Mouse (Mus musculus) limb, embryonic 15.5 days (tissue): ENCODE results near the gene Sirt4. TPM values are rescaled to one million over a fixed set of nuclear protein-coding genes. Genes with fewer than 3 reads are reported as not detected.
"Not testable (repeated sequence)": the region's sequence is repeated elsewhere in the genome, so short reads cannot be mapped to it uniquely, and the experiment has no call there.

Experiments
- ATAC-seq: fragments of 200-750 bp; cut with Nextera tagmentation; 2 replicates; pipeline ENCODE4 v1.8.0; 2017; ENCODE audit warnings: low read depth, moderate TSS enrichment; ENCODE audit not compliant: insufficient number of reproducible peaks, low FRiP score, low TSS enrichment
- H3K27ac ChIP-seq: fragments of 300-500 bp; sonication (generic); 2 replicates; pipeline ENCODE4 v1.5.1; 2015; ENCODE audit warnings: moderate library complexity, mild to moderate bottlenecking, inconsistent platforms
- H3K27me3 ChIP-seq: fragments of 300-500 bp; sonication (generic); 2 replicates; pipeline ENCODE4 v1.6.1; 2015; ENCODE audit warnings: inconsistent platforms
- H3K36me3 ChIP-seq: fragments of 300-500 bp; sonication (generic); 2 replicates; pipeline ENCODE4 v1.6.1; 2015; ENCODE audit warnings: inconsistent platforms
- H3K4me1 ChIP-seq: fragments of 300-500 bp; sonication (generic); 2 replicates; pipeline ENCODE4 v1.6.1; 2015; ENCODE audit warnings: inconsistent platforms
- H3K4me2 ChIP-seq: fragments of 300-500 bp; sonication (generic); 2 replicates; pipeline ENCODE4 v1.6.1; 2015; ENCODE audit warnings: mild to moderate bottlenecking, inconsistent platforms
- H3K4me3 ChIP-seq: fragments of 300-500 bp; sonication (generic); 2 replicates; pipeline ENCODE4 v1.5.1; 2015; ENCODE audit warnings: mild to moderate bottlenecking, inconsistent platforms
- H3K9ac ChIP-seq: fragments of 300-500 bp; sonication (generic); 2 replicates; pipeline ENCODE4 v1.6.1; 2015; ENCODE audit warnings: inconsistent platforms
- H3K9me3 ChIP-seq: fragments of 300-500 bp; sonication (generic); 2 replicates; pipeline ENCODE4 v1.6.1; 2016; ENCODE audit warnings: inconsistent platforms
- WGBS: fragments of 180-500 bp; shearing (Covaris S2); methylation state at CpG from one replicate; pipeline ENCODE4 v1.1.7; 2015; 5-methylcytosine and 5-hydroxymethylcytosine counted together
- polyA plus RNA-seq: library from polyadenylated mRNA; unstranded; fragments of >200 nt; fragmentation: Nextera tagmentation; extraction: Ambion mirVana; gene quantifications from 2 replicates; pipeline ENCODE4 v1.2.1, GENCODE M21; 2015

Sirt4 gene
- polyA plus RNA-seq, 1 experiment from 2014 or later = 26.5 TPM

DNA sequence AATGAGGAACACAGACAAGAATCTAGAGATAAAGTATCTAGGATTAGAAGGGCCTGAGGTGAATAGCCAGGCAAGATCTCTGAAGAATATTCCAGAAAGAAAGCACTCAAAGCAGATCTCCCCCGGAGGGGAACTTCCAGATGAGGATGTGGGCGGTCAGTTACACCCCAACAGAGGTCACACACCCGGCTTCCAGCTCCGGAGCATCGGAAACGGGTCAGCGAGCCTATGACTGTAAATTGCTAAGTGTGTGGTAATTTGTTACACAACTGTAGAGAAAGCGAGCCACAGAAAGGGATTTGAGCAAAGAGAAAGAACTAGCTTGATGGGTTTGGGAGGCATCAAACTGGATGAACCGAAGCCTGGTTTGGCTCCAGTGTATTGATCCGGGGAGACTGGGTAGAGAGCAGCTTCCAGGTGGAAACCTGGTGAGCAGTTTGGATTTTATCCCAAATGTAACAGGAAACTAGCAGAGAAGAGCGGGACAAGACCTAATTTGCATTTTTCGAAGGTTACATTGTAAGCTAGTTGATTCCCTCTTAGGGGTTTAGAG, 15.9 kb upstream of the Sirt4 start:
- Histone ChIP-seq H3K9me3 (no peaks in the 10 kb centered on the region), H3K27me3 (no peaks in the 10 kb centered on the region), H3K27ac (no peak overlapping the region), H3K4me3 (no peak overlapping the region), H3K4me2 (no peak overlapping the region), H3K36me3 (no peaks in the 10 kb centered on the region), H3K4me1 (0 out of 2 replicates have a peak, but pooled peaks cover 4% of the 10 kb centered on the region), H3K9ac (no peak overlapping the region)
- ATAC-seq = no peak
- 71% methylated on average over 12 of the region's 12 CpGs for WGBS

DNA sequence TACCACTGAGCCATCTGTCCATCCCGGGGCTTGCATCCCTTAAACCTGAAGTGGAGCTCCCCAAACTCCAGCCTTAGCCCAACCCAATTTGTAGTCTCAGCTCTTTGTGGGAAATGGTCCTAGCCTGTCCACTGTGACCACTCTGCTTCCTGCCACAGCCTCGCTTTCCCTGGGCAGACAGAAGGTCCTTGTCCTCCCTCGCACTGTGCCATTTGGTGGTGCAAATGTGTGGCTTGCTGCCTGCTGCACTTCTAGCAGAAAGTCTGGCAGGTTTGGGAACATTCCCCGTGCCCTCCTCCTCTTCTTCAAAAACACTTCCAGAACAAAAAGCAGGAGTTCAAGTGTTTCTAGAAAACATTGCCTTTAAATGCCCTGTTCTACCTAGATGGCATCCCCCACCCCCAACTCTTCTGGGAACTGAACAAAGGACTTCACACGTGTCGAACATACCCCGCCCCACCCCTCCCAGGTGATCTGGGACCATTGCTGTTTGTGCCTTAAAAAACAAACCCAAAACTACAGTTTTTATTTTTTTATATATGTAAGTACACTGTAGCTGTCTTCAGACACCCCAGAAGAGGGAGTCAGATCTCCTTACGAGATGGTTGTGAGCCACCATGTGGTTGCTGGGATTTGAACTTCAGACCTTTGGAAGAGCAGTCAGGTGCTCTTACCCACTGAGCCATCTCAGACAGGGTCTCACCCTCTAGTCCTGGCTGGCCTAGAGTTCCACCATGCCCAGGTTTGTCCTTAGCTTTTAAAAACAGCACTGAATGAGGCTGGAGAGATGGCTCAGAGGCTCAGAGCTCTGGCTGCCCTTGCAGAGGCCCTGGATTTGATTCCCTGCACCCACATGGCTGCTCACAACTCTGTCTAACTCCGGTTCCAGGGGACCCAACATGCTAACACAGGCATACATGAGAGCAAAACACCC, 14.0 kb upstream of the Sirt4 start:
- Histone ChIP-seq H3K27me3 (no peaks in the 10 kb centered on the region), H3K9ac (no peak overlapping the region), H3K4me1 (peaks cover 14% of the 10 kb centered on the region), H3K36me3 (no peaks in the 10 kb centered on the region), H3K27ac (peak overlapping the region; percentile 27), H3K4me3 (no peak overlapping the region), H3K4me2 (no peak overlapping the region), H3K9me3 (no peaks in the 10 kb centered on the region)
- no peak for ATAC-seq
- WGBS = 44% methylated on average over 9 of the region's 9 CpGs

DNA sequence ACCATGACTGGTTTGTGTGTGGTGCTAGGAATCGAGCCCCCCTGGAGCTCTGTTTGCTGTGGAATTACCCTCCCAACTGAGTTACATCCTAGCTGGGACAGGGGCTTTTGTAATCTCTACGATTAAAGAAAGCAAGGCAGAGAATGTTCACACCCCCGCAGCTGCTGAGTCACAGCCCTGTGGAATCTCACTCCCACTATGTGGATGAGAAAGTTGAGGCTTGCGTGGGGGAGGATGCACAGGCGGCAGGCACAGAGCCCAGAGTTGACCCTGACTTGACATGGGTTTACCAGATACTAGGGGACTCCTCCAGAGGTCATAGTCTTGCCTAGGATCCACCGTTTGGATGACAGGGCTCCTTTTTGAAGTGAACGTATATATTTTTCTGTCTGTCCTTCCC, 12.5 kb upstream of the Sirt4 start:
- peaks cover 22% of the 10 kb centered on the region for H3K4me1 ChIP-seq
- H3K9me3 ChIP-seq = no peaks in the 10 kb centered on the region
- H3K9ac ChIP-seq = no peak overlapping the region
- WGBS = 74% methylated on average over 7 of the region's 7 CpGs
- no peak overlapping the region for H3K27ac ChIP-seq
- H3K27me3 ChIP-seq = no peaks in the 10 kb centered on the region
- H3K36me3 ChIP-seq = no peaks in the 10 kb centered on the region
- no peak overlapping the region for H3K4me3 ChIP-seq
- no peak overlapping the region for H3K4me2 ChIP-seq
- ATAC-seq = no peak

DNA sequence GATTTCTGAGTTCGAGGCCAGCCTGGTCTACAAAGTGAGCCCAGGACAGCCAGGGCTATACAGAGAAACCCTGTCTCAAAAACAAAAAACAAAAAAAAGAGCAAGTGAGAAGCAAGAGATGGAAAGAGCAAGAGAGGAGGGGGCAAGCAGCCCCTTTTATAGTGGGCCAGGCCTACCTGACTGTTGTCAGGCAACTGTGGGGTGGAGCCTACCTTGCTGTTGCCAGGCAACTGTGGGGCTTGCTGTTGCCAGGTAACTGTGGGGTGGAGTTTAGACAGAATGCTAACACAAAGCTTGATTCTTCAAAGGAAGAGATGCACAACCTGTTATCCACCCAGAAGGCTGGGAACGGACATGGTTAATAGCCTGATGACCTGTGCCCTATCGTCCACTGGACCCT, 11.1 kb upstream of the Sirt4 start:
- H3K36me3 ChIP-seq, H3K27ac ChIP-seq, H3K4me3 ChIP-seq, H3K9ac ChIP-seq, ATAC-seq, H3K4me2 ChIP-seq, H3K27me3 ChIP-seq, H3K9me3 ChIP-seq: not testable (repeated sequence)
- H3K4me1 ChIP-seq = peaks cover 34% of the 10 kb centered on the region
- WGBS = 84% methylated on average over 3 of the region's 3 CpGs

DNA sequence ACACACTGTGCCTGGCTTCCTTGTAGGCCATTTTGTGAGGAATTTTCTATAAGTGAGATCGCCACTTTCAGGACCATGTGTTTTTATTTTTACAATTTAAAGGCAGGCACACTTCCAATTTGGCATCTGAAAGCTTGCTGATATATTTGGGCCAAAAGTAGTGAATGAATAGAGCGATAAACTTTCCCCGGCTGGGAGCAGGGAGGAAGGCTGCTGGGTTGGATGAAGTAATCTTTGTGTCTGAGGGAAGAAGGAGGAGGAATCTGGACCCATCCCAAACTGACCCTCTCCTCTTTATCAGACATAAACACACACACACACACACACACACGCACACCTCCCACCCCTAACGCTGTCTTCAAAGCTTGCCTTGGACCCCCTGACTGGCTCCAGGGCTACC, 8.9 kb upstream of the Sirt4 start:
- Histone ChIP-seq H3K4me3 (no peak overlapping the region), H3K9me3 (no peaks in the 10 kb centered on the region), H3K9ac (no peak overlapping the region), H3K36me3 (no peaks in the 10 kb centered on the region), H3K4me2 (no peak overlapping the region), H3K27ac (peak overlapping the region; percentile 76), H3K27me3 (no peaks in the 10 kb centered on the region), H3K4me1 (peaks cover 41% of the 10 kb centered on the region)
- no peak for ATAC-seq
- WGBS = 12% methylated on average over 5 of the region's 5 CpGs

DNA sequence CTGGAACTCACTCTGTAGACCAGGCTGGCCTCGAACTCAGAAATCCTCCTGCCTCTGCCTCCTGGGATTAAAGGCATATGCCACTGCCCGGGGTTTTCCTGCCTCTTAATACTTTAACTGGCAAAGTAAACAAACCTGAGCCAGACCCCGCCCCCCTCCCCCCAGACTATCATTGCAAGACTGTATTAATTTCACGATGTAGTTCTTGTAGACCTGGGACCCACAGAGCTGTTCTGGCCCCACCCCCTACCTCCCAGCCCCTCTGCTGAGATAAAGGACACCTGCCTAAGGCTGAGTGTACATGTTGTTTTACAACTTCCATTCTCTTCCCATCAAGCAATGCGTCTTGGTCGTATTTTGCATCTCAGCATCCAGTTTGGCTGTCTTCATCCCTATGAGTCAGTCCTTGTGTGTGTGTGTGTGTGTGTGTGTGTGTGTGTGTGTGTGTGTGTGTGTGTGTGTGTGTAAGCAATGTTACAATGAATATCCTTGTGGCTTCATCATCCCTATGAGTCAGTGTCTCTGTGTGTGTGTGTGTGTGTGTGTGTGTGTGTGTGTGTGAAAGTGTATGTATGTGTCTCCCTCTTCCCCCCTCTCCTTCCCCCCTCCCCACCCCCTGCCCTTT, 8.3 kb upstream of the Sirt4 start:
- H3K27ac ChIP-seq = peak overlapping the region; percentile 76
- ATAC-seq = no peak

DNA sequence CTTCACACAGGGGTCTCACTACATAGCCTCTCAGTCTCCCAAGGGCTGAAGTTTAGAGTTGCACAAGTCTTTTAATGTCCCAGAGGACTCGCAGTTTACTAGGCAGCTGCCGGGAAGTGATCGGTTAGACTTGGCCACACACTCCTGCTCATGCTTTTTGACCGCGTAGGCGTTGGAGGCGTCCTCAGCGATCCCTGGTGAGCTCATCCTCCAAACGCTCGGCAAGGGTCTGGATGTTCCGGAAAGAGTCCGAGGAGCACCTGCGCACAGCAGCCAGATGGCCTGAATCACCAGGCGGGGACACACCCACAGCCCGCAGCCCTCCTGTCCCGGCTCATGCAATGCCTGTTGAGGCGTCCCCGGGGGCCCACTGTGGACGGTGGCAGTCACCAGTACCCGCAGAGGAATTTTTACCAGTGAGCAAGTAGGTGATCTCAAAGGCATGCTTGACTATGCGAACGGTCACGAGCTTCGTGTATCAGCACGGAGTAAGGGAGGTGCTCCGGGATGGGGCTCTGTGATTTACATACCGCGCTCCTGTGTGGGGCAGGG, 7.3 kb upstream of the Sirt4 start:
- peak overlapping the region; percentile 69 for H3K27ac ChIP-seq
- peak overlapping the region; percentile 23; the same call in 1 of the 2 replicates for H3K9ac ChIP-seq
- no peaks in the 10 kb centered on the region for H3K27me3 ChIP-seq
- peaks cover 41% of the 10 kb centered on the region for H3K4me1 ChIP-seq
- H3K4me3 ChIP-seq = peak overlapping the region; percentile 27
- H3K4me2 ChIP-seq = peak overlapping the region; percentile 57
- WGBS = 3% methylated on average over 28 of the region's 28 CpGs
- no peaks in the 10 kb centered on the region for H3K9me3 ChIP-seq
- no peak for ATAC-seq
- H3K36me3 ChIP-seq = no peaks in the 10 kb centered on the region

More for the DNA sequence above, 8.3 kb upstream of the Sirt4 start:
- Histone ChIP-seq H3K9me3 (no peaks in the 10 kb centered on the region), H3K4me3 (no peak overlapping the region), H3K27me3 (no peaks in the 10 kb centered on the region), H3K36me3 (no peaks in the 10 kb centered on the region), H3K4me1 (peaks cover 41% of the 10 kb centered on the region), H3K9ac (no peak overlapping the region), H3K4me2 (no peak overlapping the region)
- 48% methylated on average over 6 of the region's 6 CpGs for WGBS

DNA sequence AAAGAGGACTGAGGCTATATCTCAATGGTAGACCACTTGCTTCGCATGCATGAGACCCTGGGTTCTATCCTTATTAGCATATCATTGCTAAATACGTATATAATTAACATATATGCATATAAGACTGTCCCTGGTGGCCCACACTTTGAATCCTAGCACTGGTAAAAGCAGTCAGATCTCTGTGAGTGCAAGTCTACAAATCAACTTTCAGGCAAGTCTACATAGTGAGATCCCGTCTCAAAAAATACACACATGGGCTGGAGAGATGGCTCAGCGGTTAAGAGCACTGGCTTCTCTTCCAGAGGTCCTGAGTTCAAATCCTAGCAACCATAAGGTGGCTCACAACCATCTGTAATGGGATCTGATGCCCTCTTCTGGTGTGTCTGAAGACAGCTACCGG, 6.6 kb upstream of the Sirt4 start:
- Histone ChIP-seq H3K4me1 (peaks cover 41% of the 10 kb centered on the region), H3K27ac (peak overlapping the region; percentile 27; the same call in 1 of the 2 replicates), H3K36me3 (no peaks in the 10 kb centered on the region), H3K4me2 (0 out of 2 replicates have a peak overlapping the region, but pooled peaks have one; percentile 27), H3K9me3 (no peaks in the 10 kb centered on the region), H3K9ac (no peak overlapping the region), H3K4me3 (no peak overlapping the region), H3K27me3 (no peaks in the 10 kb centered on the region)
- no peak for ATAC-seq
- WGBS = 32% methylated on average over 5 of the region's 5 CpGs

DNA sequence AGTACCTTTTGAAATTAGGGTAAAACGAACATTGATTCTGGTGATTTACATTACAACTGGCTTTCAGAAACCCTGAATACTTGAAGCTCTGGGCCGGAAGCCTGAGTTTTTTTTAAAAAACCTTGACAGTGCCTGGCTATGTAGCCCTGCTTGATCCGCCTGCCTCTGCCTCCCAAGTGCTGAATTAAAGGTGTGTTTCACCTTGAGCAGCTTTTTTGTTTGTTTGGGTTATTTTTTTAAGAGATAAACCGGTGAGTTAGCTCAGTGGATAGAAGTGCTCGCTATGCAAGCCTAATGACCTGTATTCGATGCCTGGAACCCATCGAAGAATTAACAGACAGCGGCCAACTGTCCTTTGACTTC, 6.1 kb upstream of the Sirt4 start:
- no peaks in the 10 kb centered on the region for H3K9me3 ChIP-seq
- H3K9ac ChIP-seq = no peak overlapping the region
- no peaks in the 10 kb centered on the region for H3K27me3 ChIP-seq
- no peaks in the 10 kb centered on the region for H3K36me3 ChIP-seq
- WGBS = 14% methylated on average over 8 of the region's 8 CpGs
- H3K4me2 ChIP-seq = peak overlapping the region; percentile 27; the same call in 1 of the 2 replicates
- no peak for ATAC-seq
- 0 out of 2 replicates have a peak overlapping the region, but pooled peaks have one; percentile 39 for H3K4me3 ChIP-seq
- peaks cover 41% of the 10 kb centered on the region for H3K4me1 ChIP-seq
- peak overlapping the region; percentile 100 for H3K27ac ChIP-seq

DNA sequence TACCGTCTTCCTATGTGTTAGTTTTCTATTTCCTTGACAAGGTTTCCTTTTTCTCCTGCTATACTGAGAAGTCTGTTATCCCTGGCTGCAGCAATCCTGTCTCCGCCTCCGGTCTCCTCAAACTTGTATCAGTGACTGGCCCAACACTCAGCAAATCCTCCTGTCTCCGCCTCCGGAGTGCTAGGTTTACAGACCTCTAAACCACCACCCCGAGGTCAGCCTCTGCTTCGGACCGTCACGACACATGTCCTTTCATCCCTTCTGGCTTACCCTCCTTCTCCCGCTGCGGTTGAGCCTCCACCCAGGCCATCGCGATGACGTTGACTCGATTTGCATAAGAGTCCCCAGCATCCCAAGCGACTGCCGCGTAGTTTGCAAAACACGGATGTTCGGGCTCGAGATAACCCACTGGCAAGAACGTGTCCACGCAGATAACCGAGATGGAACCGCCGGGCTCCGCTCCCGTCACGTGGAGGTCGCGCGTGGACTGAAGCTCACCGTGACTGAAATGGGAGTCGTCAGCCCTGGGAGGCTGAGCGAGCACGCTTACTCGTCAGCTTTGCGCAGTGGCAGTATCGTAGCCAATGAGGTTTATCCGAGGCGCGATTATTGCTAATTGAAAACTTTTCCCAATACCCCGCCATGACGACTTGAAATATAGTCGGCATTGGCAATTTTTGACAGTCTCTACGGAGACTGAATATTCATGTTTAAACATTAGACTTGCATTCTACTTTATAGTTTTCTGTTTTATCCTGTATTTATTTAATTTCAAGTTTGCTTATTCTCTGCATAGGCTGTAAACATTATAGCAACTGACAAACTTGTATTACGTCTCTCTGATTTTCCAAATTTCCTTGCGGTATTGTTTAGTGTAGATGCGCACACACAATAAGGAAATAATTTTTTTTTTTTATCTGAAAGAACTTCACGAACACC, 5.4 kb upstream of the Sirt4 start:
- Histone ChIP-seq H3K27me3 (no peaks in the 10 kb centered on the region), H3K9ac (peak overlapping the region; percentile 80), H3K4me2 (peak overlapping the region; percentile 69), H3K4me3 (peak overlapping the region; percentile 39), H3K4me1 (peaks cover 42% of the 10 kb centered on the region), H3K9me3 (no peaks in the 10 kb centered on the region), H3K36me3 (no peaks in the 10 kb centered on the region), H3K27ac (peak overlapping the region; percentile 100)
- ATAC-seq = peak; percentile 76
- under 1% methylated on average over 50 of the region's 50 CpGs for WGBS
